In the genomic region with DNA sequence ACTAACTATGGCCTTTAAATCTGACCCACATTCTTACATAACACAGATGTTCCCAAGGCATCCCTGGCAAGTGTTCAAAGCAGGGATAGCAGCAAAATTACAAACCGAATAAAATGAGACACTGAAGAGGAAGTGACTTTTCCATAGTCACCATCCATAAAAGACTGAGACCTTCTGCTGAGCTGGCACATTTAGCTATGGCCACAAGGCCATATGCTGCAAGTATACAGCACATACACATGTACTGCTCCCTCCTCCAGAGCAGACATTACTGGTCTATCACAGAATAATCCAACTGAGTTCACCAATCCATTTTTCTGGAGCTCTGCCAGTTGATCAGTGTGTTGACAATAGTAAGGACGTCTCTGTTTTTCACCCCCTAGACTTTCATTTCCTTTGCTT, we compare ENCODE assay signal across 10 mouse cellular contexts.
DNase-seq lines count a peak whose midpoint lies in the region; ATAC-seq and TF ChIP-seq lines count a peak whose summit lies in the region.
"Had no signal": no experiment of that assay in that cellular context is flagged by ENCODE, and none has a peak within 500 bp of the region (broad histone marks: within the 10 kb centered on the region; RNA-seq: fewer than 3 reads in every experiment).

No protein-coding gene starts in this region.

- no peaks in the 10 kb centered on the region for H3K4me1 ChIP-seq in kidney, postnatal 0 days (replicated peaks; ENCODE audit: insufficient read depth, low read length)
- no peaks in the 10 kb centered on the region for H3K4me1 ChIP-seq in intestine, postnatal 0 days (replicated peaks; ENCODE audit: control insufficient read depth, insufficient read depth, low read length)
- no peaks in the 10 kb centered on the region for H3K4me1 ChIP-seq in forebrain, embryonic 15.5 days
- H3K4me1 ChIP-seq: heart, embryonic 15.5 days; neural tube, embryonic 13.5 days had no signal

- no peaks in the 10 kb centered on the region for H3K36me3 ChIP-seq in kidney, postnatal 0 days (ENCODE audit: insufficient read depth, low read length)
- no peaks in the 10 kb centered on the region for H3K36me3 ChIP-seq in intestine, postnatal 0 days (ENCODE audit: control insufficient read depth, insufficient read depth)
- H3K36me3 ChIP-seq in forebrain, embryonic 15.5 days = no peaks in the 10 kb centered on the region
- H3K36me3 ChIP-seq: heart, embryonic 15.5 days; liver, embryonic 15.5 days; neural tube, embryonic 13.5 days had no signal

- DNase-seq in kidney, postnatal 0 days (ENCODE audit: low spot score) = peak; percentile 31
- no peak for DNase-seq in kidney, postnatal 36 days
- DNase-seq in A20 (ENCODE audit: low read depth, low spot score) (peak; percentile 76), MN1 (ENCODE audit: low spot score) (peak; percentile 31)

- TF ChIP-seq CTCF in kidney, postnatal 0 days (IDR thresholded peaks at IDR 0.05; ENCODE audit: low read depth) = no peak
- no peak for TF ChIP-seq CTCF in intestine, postnatal 0 days (IDR thresholded peaks at IDR 0.05; ENCODE audit: low read depth)

- no peak overlapping the region for H3K4me2 ChIP-seq in kidney, postnatal 0 days (ENCODE audit: low read length)
- no peak overlapping the region for H3K4me2 ChIP-seq in intestine, postnatal 0 days (replicated peaks; ENCODE audit: low read depth)
- no peak overlapping the region for H3K4me2 ChIP-seq in forebrain, embryonic 15.5 days (replicated peaks)
- H3K4me2 ChIP-seq: heart, embryonic 15.5 days; liver, embryonic 15.5 days; neural tube, embryonic 13.5 days had no signal

- no peaks in the 10 kb centered on the region for H3K9me3 ChIP-seq in kidney, postnatal 0 days (replicated peaks; ENCODE audit: low read length)
- no peaks in the 10 kb centered on the region for H3K9me3 ChIP-seq in intestine, postnatal 0 days (ENCODE audit: control insufficient read depth)
- H3K9me3 ChIP-seq in forebrain, embryonic 15.5 days = no peaks in the 10 kb centered on the region
- H3K9me3 ChIP-seq: heart, embryonic 15.5 days; liver, embryonic 15.5 days; neural tube, embryonic 13.5 days had no signal

- H3K9ac ChIP-seq in kidney, postnatal 0 days (ENCODE audit: low read depth, low read length) = no peak overlapping the region
- no peak overlapping the region for H3K9ac ChIP-seq in intestine, postnatal 0 days (ENCODE audit: low read depth, low read length)
- H3K9ac ChIP-seq in forebrain, embryonic 15.5 days (replicated peaks) = no peak overlapping the region
- H3K9ac ChIP-seq: heart, embryonic 15.5 days; liver, embryonic 15.5 days; neural tube, embryonic 13.5 days had no signal

- 35% methylated on average over 2 of the region's 2 CpGs for WGBS in kidney, postnatal 0 days
- WGBS in intestine, postnatal 0 days = 43% methylated on average over 2 of the region's 2 CpGs
- WGBS in forebrain, embryonic 15.5 days = 72% methylated on average over 2 of the region's 2 CpGs

- no peak overlapping the region for H3K27ac ChIP-seq in kidney, postnatal 0 days
- no peak overlapping the region for H3K27ac ChIP-seq in intestine, postnatal 0 days (ENCODE audit: low read depth, low read length)
- no peak overlapping the region for H3K27ac ChIP-seq in forebrain, embryonic 15.5 days (replicated peaks)
- H3K27ac ChIP-seq: heart, embryonic 15.5 days; liver, embryonic 15.5 days; neural tube, embryonic 13.5 days had no signal

- no peak overlapping the region for H3K4me3 ChIP-seq in kidney, postnatal 0 days (replicated peaks; ENCODE audit: low read depth, low read length)
- no peak overlapping the region for H3K4me3 ChIP-seq in intestine, postnatal 0 days (ENCODE audit: low read depth, low read length)
- no peak overlapping the region for H3K4me3 ChIP-seq in forebrain, embryonic 15.5 days
- H3K4me3 ChIP-seq: heart, embryonic 15.5 days; liver, embryonic 15.5 days; neural tube, embryonic 13.5 days had no signal

- no peaks in the 10 kb centered on the region for H3K27me3 ChIP-seq in kidney, postnatal 0 days (ENCODE audit: insufficient read depth, low read length)
- no peaks in the 10 kb centered on the region for H3K27me3 ChIP-seq in intestine, postnatal 0 days (replicated peaks; ENCODE audit: control insufficient read depth, insufficient read depth, low read length)
- no peaks in the 10 kb centered on the region for H3K27me3 ChIP-seq in forebrain, embryonic 15.5 days
- H3K27me3 ChIP-seq: heart, embryonic 15.5 days; liver, embryonic 15.5 days; neural tube, embryonic 13.5 days had no signal

- no peak for ATAC-seq in kidney, postnatal 0 days (replicated peaks; ENCODE audit: low FRiP score, low read depth)
- peak; percentile 41 for ATAC-seq in megakaryocyte, adult 5-6 weeks (ENCODE audit: poor library complexity, severe bottlenecking)
- ATAC-seq in intestine, postnatal 0 days = no peak
- no peak for ATAC-seq in forebrain, embryonic 15.5 days (replicated peaks)

Comparison
In these comparisons a context has a peak if more than half of its experiments do, and no peak if none do; other contexts are left out.
1. DNase-seq: peak in kidney, postnatal 0 days (single experiment), A20 (single experiment) and MN1 (single experiment); none in kidney, postnatal 36 days (0 of 2).